Mouse (Mus musculus): ENCODE measurements at regions not wholly inside any gene's neighbourhood (a gene's known extent, or its start where the extent isn't known, plus 50 kb on each side); places are given as distances from the start of the nearest gene placed in this dataset.
"Not testable (repeated sequence)": the region's sequence is repeated elsewhere in the genome, so short reads cannot be mapped to it uniquely, and the experiment has no call there.

GRCm38 (mm10) chr16:20860606-20861005 lies 126.3 kb upstream of the Thpo start:
- not testable (repeated sequence) for TF ChIP-seq CTCF (IDR thresholded peaks at IDR 0.05; ENCODE audit: insufficient read depth, low read length); POLR2A (IDR thresholded peaks at IDR 0.05; ENCODE audit: borderline replicate concordance, extremely low read depth, low read depth, low read length)

All from lung, adult 2 months (tissue).